Mouse (Mus musculus) gastrocnemius, adult 18-20 months (tissue): ENCODE results near the gene Ift74. TPM values are rescaled to one million over a fixed set of nuclear protein-coding genes. Genes with fewer than 3 reads are reported as not detected.

Experiments
- DNase-seq: peaks from one replicate; pipeline ENCODE4 v3.0.0; 2021; ENCODE audit warnings: low spot score
- microRNA-seq: library from miRNA; unstranded; fragments of <30 nt; microRNA quantifications from one replicate; pipeline ENCODE4 v1.2.0, GENCODE M21; 2021
- total RNA-seq, 2 experiments: library from RNA; stranded (reverse); gene quantifications; 2 replicates each; pipeline ENCODE4 v1.2.3; 2021

Ift74 gene
- total RNA-seq, 2 experiments from 2014 or later = 6.3 to 6.4 TPM

GRCm38 (mm10) chr4:94691078-94691477, 76.8 kb downstream of the Ift74 start:
- DNase-seq = no peak

DNA sequence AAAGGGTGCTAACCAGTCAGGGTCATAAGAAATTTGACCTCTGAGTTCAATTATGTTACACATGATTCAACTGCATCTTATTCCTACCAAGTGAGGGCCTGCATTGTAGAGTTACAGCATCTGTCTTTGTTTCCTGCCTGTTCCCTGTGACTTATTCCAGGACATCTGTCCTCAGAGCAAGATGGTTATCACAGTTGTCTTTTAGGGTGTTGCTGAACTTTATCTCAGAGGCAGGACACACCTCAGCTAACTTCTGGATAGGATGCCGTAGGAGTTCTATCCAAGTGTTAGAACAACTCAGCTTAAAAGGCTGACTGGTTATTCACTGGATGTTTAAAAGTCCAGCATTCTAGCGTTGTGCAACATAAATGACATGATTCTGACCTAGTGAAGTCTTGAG, 77.9 kb downstream of the Ift74 start:
- no peak for DNase-seq

- DNase-seq = no peak
Measured at GRCm38 (mm10) chr4:94696368-94696767, 82.1 kb downstream of the Ift74 start.

DNA sequence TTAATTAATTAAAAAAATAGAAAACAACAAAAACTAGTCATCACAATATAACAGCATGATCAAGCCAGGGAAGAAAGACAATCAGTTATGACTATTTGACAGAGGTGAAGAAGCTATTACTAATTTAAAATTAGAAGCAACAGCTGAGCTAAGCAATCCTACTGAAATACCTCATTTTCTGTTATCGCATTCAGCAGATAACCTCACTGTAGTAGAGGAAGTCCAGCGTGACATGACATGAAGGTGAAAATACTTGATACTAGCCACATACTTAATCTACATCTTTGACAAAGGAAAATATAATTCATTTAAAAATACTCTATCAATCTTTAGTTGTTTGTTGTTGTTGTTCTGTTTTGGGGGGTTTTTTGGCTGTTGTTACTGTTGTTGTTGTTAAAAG, 96.7 kb downstream of the Ift74 start:
- no peak for DNase-seq

- DNase-seq = no peak
Measured at GRCm38 (mm10) chr4:94711426-94711825, 97.1 kb downstream of the Ift74 start.

- no peak for DNase-seq
Measured at GRCm38 (mm10) chr4:94713741-94714140, 99.5 kb downstream of the Ift74 start.

- DNase-seq = peak; percentile 15
Measured at GRCm38 (mm10) chr4:94715166-94715565, 100.9 kb downstream of the Ift74 start.

DNA sequence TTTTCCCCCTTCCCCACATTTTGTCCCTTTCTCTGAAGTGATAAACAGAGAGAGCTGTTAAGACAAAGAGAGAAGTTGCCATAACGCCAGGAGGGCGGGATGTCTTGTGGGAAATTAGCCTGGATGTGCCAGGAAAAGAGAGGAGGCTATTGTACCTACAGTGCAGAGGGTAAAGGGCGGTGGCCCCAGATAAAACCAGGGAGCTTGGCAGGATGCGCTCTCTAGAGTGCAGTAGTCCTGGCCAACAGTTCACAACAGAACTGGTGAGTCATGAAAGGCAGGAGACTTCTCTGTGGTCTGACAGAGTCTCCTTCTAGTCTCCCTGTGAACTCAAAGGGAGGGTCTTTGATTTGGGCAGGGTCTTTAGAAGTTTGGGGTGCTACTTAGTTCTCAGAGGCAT, 111.5 kb downstream of the Ift74 start:
- peak; percentile 21 for DNase-seq

DNA sequence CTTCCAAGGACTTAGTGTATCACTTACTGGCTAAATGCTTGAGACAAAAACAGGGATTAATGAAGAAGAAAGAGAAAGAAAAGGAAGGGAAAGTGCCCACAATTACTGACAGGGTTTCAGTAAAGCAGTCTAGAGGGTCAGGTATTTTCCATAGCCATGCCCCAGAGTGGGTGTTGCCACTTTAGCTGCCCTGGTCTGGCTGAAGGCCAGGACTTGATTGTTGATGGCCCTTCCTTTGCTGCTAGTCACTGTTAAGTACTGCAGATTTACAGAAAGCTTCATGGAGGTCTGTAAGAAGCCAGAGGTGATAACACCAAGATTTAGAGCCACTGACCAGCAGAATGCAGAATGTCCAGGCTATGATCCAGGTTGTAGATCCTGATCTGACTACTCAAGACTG, 118.4 kb downstream of the Ift74 start:
- DNase-seq = no peak

DNA sequence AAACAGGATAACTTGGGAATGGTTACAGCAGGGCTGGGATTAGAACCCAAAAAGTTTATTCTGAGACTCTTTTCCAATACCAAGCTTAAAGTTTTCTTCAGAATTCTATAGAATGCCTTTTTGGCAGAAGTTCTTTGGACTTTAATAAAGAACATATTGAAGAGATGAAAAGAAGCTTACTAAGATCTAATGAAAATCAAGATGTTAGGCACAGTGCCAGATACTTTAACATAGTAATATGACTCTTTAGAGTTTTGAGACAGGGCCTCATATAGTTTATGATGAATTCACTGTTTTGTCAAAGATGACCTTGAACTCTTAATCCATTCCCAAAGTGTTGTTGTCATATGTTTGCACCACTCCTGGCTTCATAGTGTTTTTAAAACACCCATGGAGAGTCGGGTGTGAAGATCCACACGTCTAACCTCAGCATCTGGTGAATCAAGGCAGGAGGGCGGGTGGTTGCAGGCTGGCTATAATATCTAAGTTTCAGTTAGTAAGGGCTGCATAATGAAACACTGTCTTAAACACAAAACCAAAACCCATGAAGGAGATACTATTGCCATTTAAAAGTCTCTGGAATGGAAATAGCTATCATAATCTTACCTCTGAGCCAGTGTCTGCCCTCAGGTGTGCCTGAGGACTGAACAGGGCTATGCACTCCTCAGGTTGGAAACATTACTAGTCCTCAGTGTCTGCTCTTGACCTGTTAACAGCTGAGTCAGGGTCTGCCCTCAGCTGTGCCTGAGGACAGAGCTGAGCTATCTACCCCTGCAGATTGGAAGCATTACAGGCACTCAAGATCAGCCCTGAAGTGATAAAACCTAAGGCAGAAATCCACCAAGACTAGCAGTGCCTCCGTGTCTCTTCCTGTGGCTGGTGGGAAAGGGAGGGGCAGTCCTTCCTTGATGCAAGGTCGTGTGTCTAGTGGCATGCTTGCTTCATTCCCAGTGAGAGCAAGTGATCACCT, 123.3 kb downstream of the Ift74 start:
- no peak for DNase-seq

GRCm38 (mm10) chr4:94738838-94739731, 124.8 kb downstream of the Ift74 start, which contains the start of gene Tek:
Tek (plus strand) TSS chr4:94739289.
- DNase-seq = peak; percentile 55

DNA sequence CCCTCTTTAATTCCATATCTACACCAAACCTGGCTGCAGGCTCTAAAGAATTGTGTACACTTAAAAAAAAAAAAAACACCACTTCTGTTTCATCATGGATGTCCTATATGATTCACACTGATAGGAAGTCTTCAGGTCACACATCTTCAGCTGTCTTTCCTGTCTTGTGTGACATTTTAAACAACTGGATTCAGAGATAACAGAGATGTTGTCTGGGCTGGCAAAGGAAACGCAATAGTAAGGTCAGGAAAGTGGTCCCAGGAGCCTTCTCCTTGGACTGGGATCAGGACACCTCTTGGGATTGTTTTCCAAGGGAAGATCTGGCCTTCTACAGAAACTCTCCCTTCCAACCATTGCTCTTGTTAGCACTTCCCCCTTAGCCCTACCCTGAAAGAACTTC, 127.5 kb downstream of the Ift74 start:
- no peak for DNase-seq

Small RNA genes lying within 50 kb of the gene (microRNA-seq; reads per million reads assigned to microRNA genes)
- 868 reads per million, percentile 82 among the genes with 10 or more reads in this experiment for gene Mir872

Other genes with a start within 250 kb of the Ift74 start
- not detected for gene Gm10306, start 57.9 kb upstream of the Ift74 start, total RNA-seq
- 1 to 10 TPM; 1.9 to 2.0 TPM for gene Caap1, start 57.7 kb upstream of the Ift74 start, total RNA-seq
- gene Plaa, start 11.2 kb upstream of the Ift74 start, total RNA-seq = 10 to 100 TPM; 31.3 to 38.0 TPM
- gene Lrrc19, start 35.7 kb downstream of the Ift74 start, total RNA-seq = not detected
- 10 to 100 TPM in 1 of 2 experiments, 1 to 10 TPM in 1; 8.8 to 12.2 TPM for gene Tek, start 124.8 kb downstream of the Ift74 start, total RNA-seq